Mouse (Mus musculus) CH12.LX (cell line): ENCODE data around the gene Rel. TPM values are rescaled to one million over a fixed set of nuclear protein-coding genes. Genes with fewer than 3 reads are reported as not detected.
A peak's percentile ranks its signal among the peaks of the same experiment; 100 is the strongest.

Experiments
- DNase-seq: peaks from one replicate; pipeline ENCODE4 v3.0.0-alpha.2; 2013; ENCODE audit errors: extremely low read depth
- H3K27ac ChIP-seq: 2 replicates; pipeline ENCODE4 v1.5.1; 2012; ENCODE audit warnings: low read depth, mild to moderate bottlenecking, control low read depth, moderate library complexity; ENCODE audit not compliant: insufficient read depth
- H3K27me3 ChIP-seq: replicated peaks from 2 replicates; pipeline ENCODE3; 2012; ENCODE audit warnings: inconsistent platforms
- H3K36me3 ChIP-seq, 2 experiments: replicated peaks in 1 of 2; 2 replicates each; pipeline versions ENCODE3 to v1.6.1; 2012; ENCODE audit warnings: inconsistent platforms in 1 of 2, low read length in 1 of 2, mild to moderate bottlenecking in 1 of 2, mixed read lengths in 1 of 2, moderate library complexity in 1 of 2; ENCODE audit not compliant: control insufficient read depth in 1 of 2, insufficient read depth in 1 of 2
- H3K4me1 ChIP-seq, 2 experiments: 2 replicates each; pipeline ENCODE4 v1.6.1; 2012; ENCODE audit warnings: inconsistent platforms in 1 of 2, moderate library complexity in 1 of 2; ENCODE audit not compliant: insufficient read depth in 2 of 2, control insufficient read depth in 1 of 2
- H3K4me2 ChIP-seq: 2 replicates; pipeline ENCODE4 v1.6.1; 2012; ENCODE audit warnings: low read depth, mild to moderate bottlenecking, control low read depth; ENCODE audit not compliant: poor library complexity, insufficient read depth, severe bottlenecking
- H3K4me3 ChIP-seq, 3 experiments: fragments of 150-350 bp in 1 of 3; sonication (generic) in 1 of 3; replicated peaks in 1 of 3; 2 replicates each; pipeline versions ENCODE3 to v1.5.1; 2011 to 2012; ENCODE audit warnings: low read depth in 2 of 3, low read length in 2 of 3, mild to moderate bottlenecking in 2 of 3, moderate library complexity in 2 of 3, control low read depth in 1 of 3, improper control_type of control experiment in 1 of 3, inconsistent platforms in 1 of 3, mixed read lengths in 1 of 3; ENCODE audit not compliant: poor library complexity in 1 of 3
- H3K79me2 ChIP-seq: replicated peaks from 2 replicates; pipeline ENCODE4 v1.6.1; 2012; ENCODE audit warnings: mild to moderate bottlenecking, moderate library complexity; ENCODE audit not compliant: control insufficient read depth, poor library complexity, insufficient read depth, severe bottlenecking; ENCODE audit errors: extremely low read depth
- H3K9ac ChIP-seq: 2 replicates; pipeline ENCODE4 v1.6.1; 2012; ENCODE audit warnings: low read depth, mild to moderate bottlenecking, control low read depth, moderate library complexity; ENCODE audit not compliant: insufficient read depth
- H3K9me3 ChIP-seq: replicated peaks from 2 replicates; pipeline ENCODE3; 2012; ENCODE audit warnings: low read length, inconsistent platforms, mixed read lengths
- BHLHE40 ChIP-seq: IDR thresholded peaks from 2 replicates; pipeline ENCODE4 v1.6.1; 2011; ENCODE audit warnings: mild to moderate bottlenecking, low read depth, low read length, improper control_type of control experiment
- CHD1 ChIP-seq: IDR thresholded peaks from 2 replicates; pipeline ENCODE4 v1.6.1; 2012; ENCODE audit warnings: low read depth, low read length, improper control_type of control experiment, inconsistent platforms
- CHD2 ChIP-seq: IDR thresholded peaks from 2 replicates; pipeline ENCODE4 v1.6.1; 2011; ENCODE audit warnings: low read length, improper control_type of control experiment
- CTCF ChIP-seq, 2 experiments: IDR thresholded peaks in 1 of 2; conservative IDR thresholded peaks in 1 of 2; 2 replicates each; pipeline ENCODE4 v1.5.1; 2011 to 2012; ENCODE audit warnings: low read depth in 2 of 2, low read length in 2 of 2, improper control_type of control experiment in 1 of 2, inconsistent platforms in 1 of 2, mild to moderate bottlenecking in 1 of 2, moderate library complexity in 1 of 2
- E2F4 ChIP-seq: IDR thresholded peaks from 2 replicates; pipeline ENCODE4 v1.6.1; 2011; ENCODE audit warnings: low read depth, low read length, improper control_type of control experiment; ENCODE audit not compliant: insufficient replicate concordance
- ELF1 ChIP-seq: IDR thresholded peaks from 2 replicates; pipeline ENCODE4 v1.6.1; 2014; ENCODE audit warnings: low read depth, mild to moderate bottlenecking, inconsistent platforms, low read length, improper control_type of control experiment
- EP300 ChIP-seq: IDR thresholded peaks from 2 replicates; pipeline ENCODE4 v1.6.1; 2011; ENCODE audit warnings: low read length, improper control_type of control experiment
- GABPA ChIP-seq: IDR thresholded peaks from 2 replicates; pipeline ENCODE4 v1.6.1; 2012; ENCODE audit warnings: low read depth, low read length, improper control_type of control experiment, inconsistent platforms; ENCODE audit not compliant: insufficient replicate concordance
- HCFC1 ChIP-seq: IDR thresholded peaks from 2 replicates; pipeline ENCODE4 v1.6.1; 2012; ENCODE audit warnings: low read depth, mild to moderate bottlenecking, inconsistent platforms, low read length, improper control_type of control experiment
- IRF4 ChIP-seq: IDR thresholded peaks from 2 replicates; pipeline ENCODE4 v1.6.1; 2014; ENCODE audit warnings: low read depth, mild to moderate bottlenecking, inconsistent platforms, low read length, improper control_type of control experiment
- JUN ChIP-seq: IDR thresholded peaks from 2 replicates; pipeline ENCODE4 v1.6.1; 2011; ENCODE audit warnings: low read depth, mild to moderate bottlenecking, low read length, improper control_type of control experiment, moderate library complexity; ENCODE audit not compliant: insufficient read depth
- JUND ChIP-seq: conservative IDR thresholded peaks from 2 replicates; pipeline ENCODE4 v1.6.1; 2011; ENCODE audit warnings: low read depth, low read length, improper control_type of control experiment
- KAT2A ChIP-seq: IDR thresholded peaks from 2 replicates; pipeline ENCODE4 v1.6.1; 2012; ENCODE audit warnings: low read length, improper control_type of control experiment, inconsistent platforms; ENCODE audit not compliant: insufficient replicate concordance
- MAFK ChIP-seq: IDR thresholded peaks from 2 replicates; pipeline ENCODE4 v1.6.1; 2011; ENCODE audit warnings: low read length, improper control_type of control experiment; ENCODE audit not compliant: insufficient replicate concordance
- MAX ChIP-seq: IDR thresholded peaks from 2 replicates; pipeline ENCODE4 v1.6.1; 2011; ENCODE audit warnings: low read length, improper control_type of control experiment
- MAZ ChIP-seq: IDR thresholded peaks from 2 replicates; pipeline ENCODE4 v1.6.1; 2012; ENCODE audit warnings: low read depth, mild to moderate bottlenecking, inconsistent platforms, low read length, improper control_type of control experiment, moderate library complexity
- MEF2A ChIP-seq: IDR thresholded peaks from 2 replicates; pipeline ENCODE4 v1.6.1; 2014; ENCODE audit warnings: low read depth, mild to moderate bottlenecking, inconsistent platforms, low read length, improper control_type of control experiment, borderline replicate concordance
- MXI1 ChIP-seq: IDR thresholded peaks from 2 replicates; pipeline ENCODE4 v1.6.1; 2011; ENCODE audit warnings: mild to moderate bottlenecking, low read depth, low read length, improper control_type of control experiment
- MYC ChIP-seq: IDR thresholded peaks from 2 replicates; pipeline ENCODE4 v1.6.1; 2011; ENCODE audit warnings: low read depth, mild to moderate bottlenecking, improper control_type of control experiment, low read length
- NELFE ChIP-seq: IDR thresholded peaks from 2 replicates; pipeline ENCODE4 v1.6.1; 2011; ENCODE audit warnings: low read depth, low read length, improper control_type of control experiment
- NRF1 ChIP-seq: IDR thresholded peaks from 2 replicates; pipeline ENCODE4 v1.6.1; 2014; ENCODE audit warnings: low read depth, mild to moderate bottlenecking, inconsistent platforms, low read length, improper control_type of control experiment, moderate library complexity
- PAX5 ChIP-seq: IDR thresholded peaks from 2 replicates; pipeline ENCODE4 v1.6.1; 2012; ENCODE audit warnings: low read length, inconsistent platforms, mixed read lengths
- POLR2A ChIP-seq: IDR thresholded peaks from 2 replicates; pipeline ENCODE4 v1.6.1; 2011; ENCODE audit warnings: low read depth, mild to moderate bottlenecking, improper control_type of control experiment, low read length
- RAD21 ChIP-seq: IDR thresholded peaks from 2 replicates; pipeline ENCODE4 v1.6.1; 2011; ENCODE audit warnings: low read depth, mild to moderate bottlenecking, low read length, improper control_type of control experiment, moderate library complexity
- RCOR1 ChIP-seq: conservative IDR thresholded peaks from 2 replicates; pipeline ENCODE4 v1.6.1; 2012; ENCODE audit warnings: low read depth, mild to moderate bottlenecking, inconsistent platforms, low read length, improper control_type of control experiment
- SMC3 ChIP-seq: IDR thresholded peaks from 2 replicates; pipeline ENCODE4 v1.6.1; 2011; ENCODE audit warnings: low read depth, low read length, improper control_type of control experiment
- TBP ChIP-seq: conservative IDR thresholded peaks from 2 replicates; pipeline ENCODE4 v1.6.1; 2011; ENCODE audit warnings: low read depth, low read length, improper control_type of control experiment
- TCF12 ChIP-seq: IDR thresholded peaks from 2 replicates; pipeline ENCODE4 v1.6.1; 2014; ENCODE audit warnings: low read depth, mild to moderate bottlenecking, inconsistent platforms, low read length, improper control_type of control experiment
- UBTF ChIP-seq: IDR thresholded peaks from 2 replicates; pipeline ENCODE4 v1.6.1; 2012; ENCODE audit warnings: low read depth, mild to moderate bottlenecking, inconsistent platforms, low read length, improper control_type of control experiment, moderate library complexity
- USF1 ChIP-seq: IDR thresholded peaks from 2 replicates; pipeline ENCODE4 v1.6.1; 2014; ENCODE audit warnings: low read depth, mild to moderate bottlenecking, inconsistent platforms, low read length, improper control_type of control experiment
- USF2 ChIP-seq: conservative IDR thresholded peaks from 2 replicates; pipeline ENCODE4 v1.6.1; 2011; ENCODE audit warnings: low read depth, low read length, improper control_type of control experiment
- ZC3H11A ChIP-seq: IDR thresholded peaks from 2 replicates; pipeline ENCODE4 v1.6.1; 2012; ENCODE audit warnings: low read depth, mild to moderate bottlenecking, inconsistent platforms, low read length, improper control_type of control experiment
- ZMIZ1 ChIP-seq: IDR thresholded peaks from 2 replicates; pipeline ENCODE4 v1.6.1; 2012; ENCODE audit warnings: low read depth, mild to moderate bottlenecking, inconsistent platforms, low read length, improper control_type of control experiment
- ZNF384 ChIP-seq: IDR thresholded peaks from 2 replicates; pipeline ENCODE4 v1.6.1; 2012; ENCODE audit warnings: low read depth, low read length, improper control_type of control experiment, inconsistent platforms
- dilution Hi-C: fragments of 300-500 bp; cut with MboI; formaldehyde crosslinking; loops from 2 replicates; pipeline ENCODE4 v1.14.3; 2020; ENCODE audit warnings: low sequenced_read_pairs; ENCODE audit not compliant: extremely low pct_unique_long_range_greater_than_20kb, extremely low pct_ligation_motif_present
- in situ Hi-C: fragments of 300-500 bp; cut with MboI; formaldehyde crosslinking; loops from 3 replicates; pipeline ENCODE4 v1.14.3; 2019; ENCODE audit warnings: low sequenced_read_pairs, low pct_ligation_motif_present, low pct_unique_long_range_greater_than_20kb, mixed read lengths
- polyA plus RNA-seq: library from polyadenylated mRNA; unstranded; fragments of >175 nt; gene quantifications from 2 replicates; pipeline ENCODE4 v1.2.1, GENCODE M21; 2012; ENCODE audit warnings: low read depth; ENCODE audit not compliant: insufficient read length
- total RNA-seq, 2 experiments: library from RNA; depleted of rRNA; stranded (reverse); fragments of 300-350 nt in 1 of 2; fragments of >200 nt in 1 of 2; gene quantifications; 2 replicates each; pipeline ENCODE4 v1.2.3; 2012 to 2014

The Rel gene
- total and polyA plus RNA-seq, 3 experiments: 26.2 to 38.1 (median 28.4) TPM

DNA sequence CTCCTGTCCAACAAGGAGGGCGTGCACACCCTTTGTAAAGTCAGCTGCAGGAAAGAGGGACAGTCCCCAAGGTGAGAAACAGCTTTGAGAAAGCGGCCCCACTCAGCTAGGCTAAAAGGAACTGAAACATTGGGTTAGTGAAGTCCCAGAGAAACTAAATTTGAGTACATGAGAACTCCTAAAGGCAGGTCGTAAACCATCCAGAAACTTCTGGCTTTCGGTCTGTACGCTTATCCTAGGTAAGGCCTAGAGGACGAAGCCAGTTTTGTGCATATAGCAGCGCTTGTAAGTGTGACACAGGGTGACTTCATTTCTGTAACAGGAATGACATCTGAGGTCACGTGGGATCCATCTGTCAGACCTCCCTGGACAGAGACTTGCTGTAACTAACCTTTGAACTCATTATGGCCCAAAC lies 8.0 kb upstream of the Rel start (continued):
- peak; percentile 86 for TF ChIP-seq USF1
- TF ChIP-seq CHD1: peak; percentile 94; the same call in 1 of the 2 replicates
- TF ChIP-seq ZMIZ1: no peak; the same call in 1 of the 2 replicates
- no peak for TF ChIP-seq PAX5
- TF ChIP-seq KAT2A: no peak
- TF ChIP-seq JUN: peak; percentile 70
- no peak; the same call in none of the 2 replicates for TF ChIP-seq JUND
- peak; percentile 88 for TF ChIP-seq MYC
- TF ChIP-seq MAFK: no peak
- peak; percentile 91 for TF ChIP-seq TBP
- TF ChIP-seq RCOR1: peak; percentile 89
- no peak for TF ChIP-seq ZC3H11A
- TF ChIP-seq ZNF384: peak; percentile 13; the same call in 1 of the 2 replicates
- TF ChIP-seq IRF4: peak; percentile 99
- TF ChIP-seq EP300: peak; percentile 98
- peak; percentile 34; the same call in 1 of the 2 replicates for TF ChIP-seq NRF1
- peak; percentile 54 for TF ChIP-seq POLR2A

DNA sequence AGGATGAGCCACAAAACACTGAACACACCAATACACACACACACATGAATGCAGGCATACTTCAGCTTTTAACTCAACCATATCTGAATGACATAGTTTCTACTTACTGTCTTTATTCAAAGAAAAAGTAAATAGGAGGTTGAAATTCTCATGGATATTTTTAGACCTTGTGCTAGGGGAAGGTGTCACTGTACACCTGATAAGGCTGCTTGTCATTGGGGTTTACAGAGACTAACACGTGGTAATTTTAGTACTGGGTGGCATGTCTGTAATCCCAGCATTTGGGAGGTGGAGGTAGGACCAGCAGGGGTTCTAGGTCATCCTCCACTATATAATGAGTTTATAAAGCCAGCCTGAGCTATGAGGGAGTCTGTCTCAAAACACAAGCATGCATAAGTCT lies 1.7 kb upstream of the Rel start:
- H3K4me1 ChIP-seq: peaks cover 2 to 21% of the 10 kb centered on the region in 2 experiments; a peak in 2 of 4 replicates
- dilution Hi-C loops (no loop called here), in situ Hi-C loops (no loop called here)
- H3K27me3 ChIP-seq: no peaks in the 10 kb centered on the region
- H3K27ac ChIP-seq: no peak overlapping the region; the same call in 1 of the 2 replicates
- H3K9ac ChIP-seq: peak overlapping the region; percentile 21; the same call in 1 of the 2 replicates
- H3K4me3 ChIP-seq: no peak overlapping the region
- peaks cover 12% of the 10 kb centered on the region for H3K79me2 ChIP-seq
- DNase-seq: no peak
- 0 out of 2 replicates have a peak overlapping the region, but pooled peaks have one; percentile 8 for H3K4me2 ChIP-seq
- peaks cover 13% of the 10 kb centered on the region for H3K9me3 ChIP-seq
- no peaks in the 10 kb centered on the region for H3K36me3 ChIP-seq
- TF ChIP-seq ELF1: no peak
- TF ChIP-seq USF2: no peak
- no peak for TF ChIP-seq IRF4
- no peak for TF ChIP-seq TCF12
- TF ChIP-seq MAFK: no peak
- peak; percentile 79; the same call in 1 of the 2 replicates for TF ChIP-seq MAX
- TF ChIP-seq BHLHE40: 0 out of 2 replicates have a peak, but pooled peaks have one; percentile 35
- TF ChIP-seq JUND: no peak
- no peak for TF ChIP-seq MYC
- no peak for TF ChIP-seq CHD2
- TF ChIP-seq EP300: no peak
- TF ChIP-seq UBTF: no peak
- TF ChIP-seq E2F4: no peak
- no peak for TF ChIP-seq SMC3
- TF ChIP-seq NELFE: no peak
- TF ChIP-seq KAT2A: no peak
- peak; percentile 62 for TF ChIP-seq MEF2A
- no peak for TF ChIP-seq MAZ
- TF ChIP-seq ZC3H11A: no peak
- no peak for TF ChIP-seq POLR2A
- TF ChIP-seq HCFC1: no peak
- TF ChIP-seq CTCF (conservative IDR thresholded peaks at IDR 0.05 in 1 of 2, IDR thresholded peaks at IDR 0.05 in 1 of 2; ENCODE audit: low read depth in 2 of 2, low read length in 2 of 2): no peak
- TF ChIP-seq USF1: no peak
- TF ChIP-seq RCOR1: no peak
- TF ChIP-seq GABPA: no peak
- peak; percentile 78 for TF ChIP-seq MXI1
- TF ChIP-seq RAD21: no peak
- TF ChIP-seq NRF1: no peak
- no peak for TF ChIP-seq ZNF384
- TF ChIP-seq PAX5: no peak
- TF ChIP-seq ZMIZ1: no peak
- no peak for TF ChIP-seq CHD1
